Mouse (Mus musculus) embryo, embryonic 10 days (tissue): ENCODE measurements around the gene Siglece.

Source experiments
- DNase-seq: peaks from one replicate; pipeline ENCODE4 v3.0.0-alpha.2; 2015; ENCODE audit warnings: low spot score

The Siglece gene

DNA sequence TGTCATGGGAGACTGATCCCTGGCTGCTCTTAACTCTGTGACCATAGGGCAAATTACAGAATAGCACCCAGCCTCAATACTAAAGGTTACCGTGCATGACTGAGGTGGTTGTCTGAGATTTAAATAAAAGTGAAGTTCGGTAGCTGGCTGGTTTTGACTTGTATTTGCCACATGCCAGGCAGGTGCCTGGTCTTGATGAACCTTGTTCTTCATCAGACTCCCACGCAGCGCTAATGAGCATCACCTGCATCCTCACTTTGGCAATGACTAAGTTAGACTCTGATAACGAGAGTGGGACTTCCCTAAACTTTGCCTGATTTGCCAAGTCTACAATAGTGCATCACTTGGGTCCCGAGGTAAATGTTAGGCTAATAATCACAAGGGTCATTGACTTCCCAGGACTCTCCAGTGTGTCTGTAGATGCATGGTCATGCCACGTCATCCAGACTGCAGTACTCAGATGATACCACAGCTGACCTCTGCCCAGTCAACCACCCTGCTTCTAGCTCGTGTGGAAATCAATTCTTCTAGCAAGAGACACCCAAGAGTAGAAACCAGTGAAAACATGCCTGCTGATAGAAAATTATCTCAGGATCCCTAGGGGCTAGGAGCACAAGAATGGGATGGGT is 34.1 kb downstream of the Siglece start:
- DNase-seq, result no peak

DNA sequence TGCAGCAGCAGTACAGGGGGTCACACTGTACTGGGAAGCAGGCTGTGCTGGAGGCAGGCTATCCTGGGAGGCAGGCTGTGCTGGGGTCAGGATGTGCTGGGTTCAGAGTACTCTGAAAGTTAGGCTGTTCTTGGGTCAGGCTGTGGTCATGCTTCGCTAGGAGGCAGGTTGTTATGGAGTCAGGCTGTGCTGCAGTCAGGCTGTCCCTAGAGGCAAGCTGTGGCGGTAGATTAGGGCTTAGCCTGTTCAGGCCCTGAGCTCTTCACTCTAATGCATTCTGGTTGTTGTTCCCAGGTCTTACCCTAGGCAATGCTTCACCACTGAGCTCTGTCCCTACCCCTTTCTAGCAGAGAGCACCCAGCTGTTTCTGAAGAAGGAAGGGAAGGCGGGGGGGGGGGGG is 34.9 kb downstream of the Siglece start:
- no peak for DNase-seq

DNA sequence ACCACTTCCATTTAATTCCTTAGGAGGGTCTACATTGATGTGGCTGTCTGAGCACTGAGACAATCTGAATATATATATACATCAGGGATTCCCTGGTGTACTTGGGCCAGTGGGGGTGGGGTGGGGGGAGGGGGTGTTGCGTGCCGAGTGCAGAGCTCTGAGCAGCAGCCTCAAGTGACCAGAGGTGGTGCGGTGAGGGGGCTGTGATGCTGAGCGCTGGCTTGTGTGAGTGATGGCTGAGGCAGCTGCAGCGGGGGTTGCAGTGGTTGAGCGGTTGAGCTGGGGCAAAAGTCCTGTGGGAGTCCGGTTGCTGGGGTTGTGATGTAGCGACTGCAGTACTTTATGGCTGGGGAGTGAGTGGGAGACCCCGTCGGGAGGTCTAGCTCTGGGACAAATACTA is 36.1 kb downstream of the Siglece start:
- DNase-seq, result peak; percentile 31

DNA sequence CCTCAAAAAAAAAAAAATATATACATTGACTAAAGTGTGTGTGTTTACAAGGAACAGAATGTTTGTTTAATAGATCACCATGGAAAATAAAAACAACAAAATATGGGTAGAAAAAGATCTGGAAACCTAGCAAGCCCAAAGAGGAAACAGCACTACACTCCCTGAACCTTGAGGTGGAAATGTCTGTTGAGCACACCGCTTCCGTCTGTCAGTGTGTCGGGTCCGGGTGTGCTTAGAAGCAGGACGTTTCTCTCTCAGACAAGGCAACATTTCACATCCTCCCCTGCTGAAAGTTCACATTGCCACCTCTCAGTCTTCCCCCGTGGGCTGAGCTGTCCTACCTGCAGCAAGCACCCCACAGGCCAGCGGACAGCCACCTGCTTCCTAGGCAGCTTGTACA is 37.0 kb downstream of the Siglece start:
- DNase-seq, result no peak

DNA sequence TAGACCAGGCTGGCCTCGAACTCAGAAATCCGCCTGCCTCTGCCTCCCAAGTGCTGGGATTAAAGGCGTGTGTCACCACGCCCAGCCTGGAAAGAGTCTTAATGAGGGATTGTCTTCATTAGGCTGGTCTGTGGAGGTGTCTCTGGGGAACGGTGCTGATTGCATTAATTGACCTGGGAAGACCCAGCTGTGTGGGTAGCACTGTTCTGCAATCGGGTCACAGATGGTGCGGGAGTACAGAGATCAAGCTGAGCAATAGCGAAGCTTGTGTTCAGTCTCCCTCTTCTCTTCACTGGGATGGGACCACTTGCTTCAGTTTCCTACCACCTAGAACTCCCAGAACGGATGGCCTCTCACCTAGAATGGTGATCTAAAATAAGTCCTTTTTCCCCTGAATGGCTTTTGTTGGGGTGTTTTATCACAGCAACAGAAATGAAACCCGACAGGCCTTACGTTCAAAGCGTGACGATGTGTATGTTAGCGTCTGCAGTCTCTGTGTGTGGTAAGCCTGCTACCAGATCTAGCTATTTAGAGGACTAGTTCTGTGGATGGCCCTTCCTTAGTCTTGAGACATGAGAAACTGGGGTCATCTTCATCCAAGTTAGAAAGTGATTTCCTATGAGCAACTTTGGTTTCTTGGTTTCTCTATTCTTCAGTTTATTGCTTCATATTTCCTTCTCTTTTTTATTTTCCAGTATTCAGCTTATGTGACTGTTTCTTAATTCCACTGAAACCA is 46.0 kb downstream of the Siglece start:
- no peak for DNase-seq

DNA sequence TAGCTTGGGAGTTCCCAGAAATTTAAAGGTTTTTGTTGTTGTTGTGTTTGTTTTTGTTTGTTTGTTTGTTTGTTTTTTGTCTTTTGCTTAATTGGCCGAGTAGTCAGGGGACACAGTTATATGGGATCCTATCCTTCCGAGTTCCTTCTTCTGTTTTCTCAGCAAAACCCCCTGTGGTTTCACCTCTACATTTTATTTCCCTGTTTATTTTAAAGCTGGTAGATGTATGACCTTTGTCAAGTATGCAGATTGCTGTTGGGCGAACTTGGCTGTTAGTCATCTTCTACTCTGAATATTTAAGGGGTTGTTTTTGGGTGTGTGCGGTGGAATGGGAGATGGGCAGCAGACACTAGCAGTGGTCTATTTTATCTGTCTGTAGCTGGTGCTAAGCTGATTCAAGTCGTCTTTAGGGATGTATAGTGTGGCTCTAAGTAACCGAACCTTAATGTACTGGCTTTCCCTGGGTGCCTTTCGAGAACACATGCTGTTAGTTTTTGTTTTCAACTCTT is 51.6 kb downstream of the Siglece start:
- no peak for DNase-seq

DNA sequence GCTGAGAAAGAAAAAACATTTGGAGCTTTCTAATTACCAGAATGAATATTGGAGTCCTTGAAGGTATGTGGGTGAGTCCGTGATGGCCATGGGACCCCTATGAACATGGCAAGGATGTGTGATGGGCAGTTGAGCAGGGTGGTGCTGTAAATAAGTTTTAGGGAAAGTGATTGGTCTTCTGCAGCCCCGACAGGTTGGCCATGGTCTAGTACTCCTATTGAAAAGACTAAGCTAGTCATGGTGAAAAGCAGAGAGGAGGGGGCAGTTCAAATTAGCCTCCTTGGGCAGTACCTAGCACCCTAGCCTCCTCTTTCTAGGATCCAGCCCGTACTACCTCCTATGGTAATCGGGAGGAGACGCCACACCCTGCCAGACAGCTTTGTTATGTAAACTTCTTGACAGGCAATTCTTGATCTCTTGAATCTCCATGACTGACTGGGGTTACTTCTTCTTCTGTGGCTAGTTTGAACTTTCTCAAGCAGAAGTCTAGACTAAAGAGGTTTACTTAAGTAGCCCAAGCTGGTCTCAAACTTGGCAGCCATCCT is 52.1 kb downstream of the Siglece start:
- DNase-seq, result no peak

DNA sequence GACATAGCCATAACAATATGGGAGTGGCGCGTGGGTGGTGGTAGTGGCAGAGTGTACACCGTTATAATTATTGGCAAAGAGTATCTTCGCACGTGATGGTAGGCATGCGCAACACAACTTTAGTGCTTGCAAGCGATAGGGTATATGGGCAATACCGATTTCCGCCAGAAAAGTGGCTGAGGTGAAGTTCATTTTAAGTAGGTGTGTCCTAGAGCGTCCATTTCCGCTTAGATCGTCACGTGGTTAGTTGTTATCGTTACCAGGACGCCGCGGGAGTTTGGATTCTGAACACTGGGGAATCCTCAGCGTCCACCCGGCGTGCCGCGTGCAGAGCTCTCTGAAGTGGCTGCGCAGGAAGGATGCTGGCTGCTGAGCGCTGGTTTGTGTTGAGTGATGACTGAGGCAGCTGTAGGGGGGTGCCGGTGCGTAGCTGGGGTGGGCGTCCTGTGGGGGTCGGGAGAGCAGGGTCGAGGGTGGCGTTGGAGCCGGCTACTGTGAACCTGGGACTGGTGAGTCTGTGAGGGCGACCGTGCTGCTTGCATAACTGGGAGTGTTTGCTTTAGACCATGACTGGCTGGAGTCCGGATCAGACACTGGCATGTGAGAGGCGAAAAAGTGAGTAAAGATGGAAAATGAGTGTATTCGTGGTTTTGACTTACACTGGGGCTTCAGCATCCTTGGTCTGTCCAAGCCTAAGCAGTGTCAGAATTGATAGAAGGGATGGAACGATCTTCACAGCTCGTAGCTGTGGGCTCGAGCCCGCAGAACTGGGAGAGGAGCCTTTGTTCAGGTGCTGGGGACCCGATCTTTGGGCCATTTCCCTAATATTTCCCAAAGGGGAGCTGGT is 52.8 kb downstream of the Siglece start, which contains the start of gene Zfp819:
TSS of gene Zfp819 (plus strand) at position 274 of the 847 bp plus-strand sequence.
- peak; percentile 90 for DNase-seq

DNA sequence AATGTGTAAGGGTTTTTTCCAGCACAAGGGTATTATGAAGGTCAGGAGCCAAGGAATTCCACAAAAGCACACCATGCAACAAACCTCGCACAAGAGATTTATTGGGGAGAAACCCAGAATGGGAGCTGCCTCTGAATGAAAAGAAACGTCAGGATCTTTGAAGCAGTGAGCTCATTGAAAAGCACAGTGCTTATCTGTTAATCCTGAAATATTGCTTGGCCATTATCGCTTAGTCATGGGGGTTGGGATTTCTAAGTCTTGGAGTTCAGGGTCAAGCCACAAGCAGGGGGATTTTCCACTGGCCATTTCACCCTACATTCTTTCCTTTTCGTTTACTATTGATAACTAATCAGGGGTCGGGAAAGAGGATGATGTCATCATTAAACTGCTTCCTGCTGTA is 58.1 kb downstream of the Siglece start:
- peak; percentile 12 for DNase-seq
